Mouse (Mus musculus): ENCODE measurements at regions not wholly inside any gene's neighbourhood (a gene's known extent, or its start where the extent isn't known, plus 50 kb on each side); places are given as distances from the start of the nearest gene placed in this dataset.
A peak's percentile ranks its signal among the peaks of the same experiment; 100 is the strongest.

DNA sequence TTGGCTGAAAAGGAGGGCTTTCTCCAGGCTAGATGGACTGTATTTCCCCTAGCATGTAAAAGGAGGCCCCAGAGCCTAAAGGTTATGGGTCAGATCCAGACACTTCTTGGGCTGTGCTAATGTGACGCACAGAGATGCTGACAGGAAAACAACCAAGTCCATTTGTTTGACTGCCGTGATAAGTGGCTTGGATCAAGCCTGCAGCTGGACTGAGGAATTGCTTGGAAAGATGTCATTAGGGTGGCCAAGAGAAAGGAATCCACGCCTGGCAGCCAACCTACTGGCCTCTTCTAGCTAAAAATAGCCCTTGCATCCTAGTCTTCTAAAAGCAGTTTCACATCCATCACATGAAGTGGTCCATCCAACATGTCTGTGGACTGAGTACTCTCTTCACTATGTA is 241.8 kb upstream of the Nr4a3 start:
- no peaks in the 10 kb centered on the region for H3K27me3 ChIP-seq (ENCODE audit: insufficient read depth, low read length)
- H3K9me3 ChIP-seq (replicated peaks; ENCODE audit: low read length): no peaks in the 10 kb centered on the region
- DNase-seq (ENCODE audit: low spot score): no peak
- no peak overlapping the region for H3K4me3 ChIP-seq (replicated peaks; ENCODE audit: low read depth, low read length)
- no peaks in the 10 kb centered on the region for H3K36me3 ChIP-seq (ENCODE audit: insufficient read depth, low read length)
- H3K9ac ChIP-seq (ENCODE audit: low read depth, low read length): no peak overlapping the region
- WGBS: 58% methylated on average over 3 of the region's 3 CpGs
- H3K4me2 ChIP-seq (ENCODE audit: low read length): no peak overlapping the region
- no peaks in the 10 kb centered on the region for H3K4me1 ChIP-seq (replicated peaks; ENCODE audit: insufficient read depth, low read length)
- no peak for ATAC-seq (replicated peaks; ENCODE audit: low FRiP score, low read depth)
- no peak for TF ChIP-seq CTCF (IDR thresholded peaks at IDR 0.05; ENCODE audit: low read depth)
- no peak overlapping the region for H3K27ac ChIP-seq

DNA sequence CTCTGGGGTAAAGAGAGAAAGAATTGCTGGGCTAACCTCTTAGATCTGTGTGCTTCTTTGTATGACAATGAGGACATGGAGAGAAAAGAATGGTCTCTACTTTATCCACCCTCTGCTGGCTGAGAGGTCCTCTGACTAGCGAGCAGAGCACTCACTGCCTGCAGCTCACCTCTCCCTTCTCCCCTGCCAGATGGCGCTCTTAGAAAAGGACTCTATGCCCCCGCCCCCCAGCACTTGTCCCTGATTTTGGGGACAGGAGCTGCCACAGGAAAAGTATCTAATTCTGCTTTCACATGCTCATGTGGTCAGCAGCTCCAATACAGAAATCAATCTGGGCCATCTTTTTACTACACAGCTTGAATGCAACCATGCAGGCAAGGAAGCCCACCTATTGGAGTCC is 237.1 kb upstream of the Nr4a3 start:
- Histone ChIP-seq H3K4me2 (ENCODE audit: low read length) (no peak overlapping the region), H3K9ac (ENCODE audit: low read depth, low read length) (no peak overlapping the region), H3K4me3 (replicated peaks; ENCODE audit: low read depth, low read length) (no peak overlapping the region), H3K9me3 (replicated peaks; ENCODE audit: low read length) (no peaks in the 10 kb centered on the region), H3K27ac (no peak overlapping the region), H3K27me3 (ENCODE audit: insufficient read depth, low read length) (no peaks in the 10 kb centered on the region), H3K4me1 (replicated peaks; ENCODE audit: insufficient read depth, low read length) (no peaks in the 10 kb centered on the region), H3K36me3 (ENCODE audit: insufficient read depth, low read length) (no peaks in the 10 kb centered on the region)
- peak; percentile 8; the same call in 1 of the 2 replicates for TF ChIP-seq CTCF (IDR thresholded peaks at IDR 0.05; ENCODE audit: low read depth)
- 20% methylated on average over 3 of the region's 3 CpGs for WGBS
- DNase-seq (ENCODE audit: low spot score) (peak; percentile 11), ATAC-seq (replicated peaks; ENCODE audit: low FRiP score, low read depth) (no peak)

DNA sequence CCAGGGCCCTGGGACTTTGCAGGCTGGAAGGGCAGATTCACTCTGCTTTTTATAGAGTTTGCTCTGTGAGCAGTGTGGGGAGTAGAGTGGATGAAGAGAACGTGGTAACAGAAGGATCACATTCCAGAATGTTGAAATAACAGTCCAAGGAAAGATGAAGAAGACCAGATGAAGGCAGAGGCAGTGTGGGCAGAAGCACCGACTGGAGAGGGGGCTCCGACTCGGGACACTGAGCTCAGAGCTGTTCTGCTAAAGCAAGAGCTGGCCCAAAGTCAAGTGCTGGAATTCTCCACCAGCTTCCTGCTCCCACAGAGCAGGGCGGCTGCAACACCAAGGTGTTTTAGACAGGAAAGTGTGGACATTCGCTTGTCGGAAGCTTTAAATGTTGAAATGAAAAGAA is 230.9 kb upstream of the Nr4a3 start:
- WGBS: 55% methylated on average over 7 of the region's 7 CpGs
- DNase-seq (ENCODE audit: low spot score): peak; percentile 4
- no peaks in the 10 kb centered on the region for H3K27me3 ChIP-seq (ENCODE audit: insufficient read depth, low read length)

DNA sequence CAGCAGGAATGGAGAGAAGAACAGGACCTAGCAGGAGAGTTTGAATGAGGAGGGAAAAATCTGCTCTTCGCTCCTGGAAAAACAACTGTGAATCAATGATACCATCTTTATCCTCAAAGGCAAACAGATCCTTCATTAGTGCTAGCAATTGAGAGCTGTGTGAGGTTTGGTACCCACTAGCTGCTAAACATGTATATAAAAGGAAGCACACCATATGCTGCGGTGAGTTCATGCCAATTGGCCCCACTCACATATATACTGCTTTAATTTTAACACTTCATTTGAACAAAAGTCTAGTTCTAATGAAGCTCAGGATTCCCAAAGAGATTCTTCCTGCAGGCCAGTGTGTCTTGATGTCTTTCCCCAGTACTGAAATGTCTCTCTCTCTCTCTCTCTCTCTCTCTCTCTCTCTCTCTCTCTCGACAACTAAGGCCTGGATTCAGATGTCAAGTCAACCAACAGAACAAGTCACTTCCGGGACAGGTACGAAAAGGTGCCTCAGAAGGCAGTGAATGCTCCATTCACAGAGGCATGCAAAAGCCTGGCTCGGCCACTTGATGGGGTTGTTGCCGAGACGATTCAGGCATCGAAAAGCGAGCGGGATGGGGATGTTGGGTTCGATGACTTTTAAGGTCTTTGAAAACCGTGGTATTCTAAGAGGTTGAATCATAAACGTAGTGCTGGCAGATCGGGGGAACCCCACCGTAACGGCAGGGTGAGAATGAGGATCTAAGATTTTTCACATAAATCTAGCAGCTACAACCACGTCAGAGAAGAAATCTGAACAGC is 226.4 kb upstream of the Nr4a3 start:
- no peak for ATAC-seq (replicated peaks; ENCODE audit: low FRiP score, low read depth)
- WGBS: 87% methylated on average over 18 of the region's 18 CpGs

More for the DNA sequence above, 230.9 kb upstream of the Nr4a3 start:
- no peak overlapping the region for H3K4me2 ChIP-seq (ENCODE audit: low read length)
- TF ChIP-seq CTCF (IDR thresholded peaks at IDR 0.05; ENCODE audit: low read depth): no peak
- no peaks in the 10 kb centered on the region for H3K4me1 ChIP-seq (replicated peaks; ENCODE audit: insufficient read depth, low read length)
- H3K36me3 ChIP-seq (ENCODE audit: insufficient read depth, low read length): no peaks in the 10 kb centered on the region
- no peak for ATAC-seq (replicated peaks; ENCODE audit: low FRiP score, low read depth)
- no peak overlapping the region for H3K9ac ChIP-seq (ENCODE audit: low read depth, low read length)
- H3K9me3 ChIP-seq (replicated peaks; ENCODE audit: low read length): no peaks in the 10 kb centered on the region
- no peak overlapping the region for H3K4me3 ChIP-seq (replicated peaks; ENCODE audit: low read depth, low read length)
- H3K27ac ChIP-seq: no peak overlapping the region

DNA sequence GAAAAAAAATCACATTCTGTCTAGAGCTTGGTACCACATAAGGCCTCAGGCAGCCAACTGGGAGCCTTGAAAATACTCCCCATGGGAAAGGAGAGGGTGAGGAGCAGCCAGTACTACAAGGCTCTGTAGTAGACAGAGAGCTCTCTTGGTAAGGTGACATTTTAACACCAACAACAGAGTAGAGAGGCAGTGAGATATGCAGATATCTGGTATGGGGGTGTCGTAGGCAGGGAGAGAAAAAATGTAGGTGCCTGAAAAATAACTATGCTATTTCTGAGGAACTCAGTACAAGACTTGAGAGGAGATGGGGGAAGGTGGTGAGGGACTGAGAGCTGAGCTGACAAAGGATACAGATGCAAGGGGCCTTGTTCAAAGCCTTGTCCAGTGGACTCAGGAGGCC is 224.4 kb upstream of the Nr4a3 start:
- Histone ChIP-seq H3K27me3 (ENCODE audit: insufficient read depth, low read length) (no peaks in the 10 kb centered on the region), H3K4me2 (ENCODE audit: low read length) (no peak overlapping the region), H3K4me1 (replicated peaks; ENCODE audit: insufficient read depth, low read length) (no peaks in the 10 kb centered on the region), H3K9ac (ENCODE audit: low read depth, low read length) (no peak overlapping the region), H3K36me3 (ENCODE audit: insufficient read depth, low read length) (no peaks in the 10 kb centered on the region), H3K9me3 (replicated peaks; ENCODE audit: low read length) (no peaks in the 10 kb centered on the region), H3K4me3 (replicated peaks; ENCODE audit: low read depth, low read length) (no peak overlapping the region), H3K27ac (no peak overlapping the region)
- ATAC-seq (replicated peaks; ENCODE audit: low FRiP score, low read depth) (no peak), DNase-seq (ENCODE audit: low spot score) (no peak)
- no peak for TF ChIP-seq CTCF (IDR thresholded peaks at IDR 0.05; ENCODE audit: low read depth)
- 87% methylated on average over 1 of the region's 1 CpGs for WGBS

More for the DNA sequence above, 226.4 kb upstream of the Nr4a3 start:
- Histone ChIP-seq H3K9ac (ENCODE audit: low read depth, low read length) (no peak overlapping the region), H3K27me3 (ENCODE audit: insufficient read depth, low read length) (no peaks in the 10 kb centered on the region), H3K4me3 (replicated peaks; ENCODE audit: low read depth, low read length) (no peak overlapping the region), H3K27ac (no peak overlapping the region), H3K9me3 (replicated peaks; ENCODE audit: low read length) (no peaks in the 10 kb centered on the region), H3K4me2 (ENCODE audit: low read length) (no peak overlapping the region), H3K4me1 (replicated peaks; ENCODE audit: insufficient read depth, low read length) (no peaks in the 10 kb centered on the region), H3K36me3 (ENCODE audit: insufficient read depth, low read length) (no peaks in the 10 kb centered on the region)
- TF ChIP-seq CTCF (IDR thresholded peaks at IDR 0.05; ENCODE audit: low read depth): no peak
- DNase-seq (ENCODE audit: low spot score): no peak

DNA sequence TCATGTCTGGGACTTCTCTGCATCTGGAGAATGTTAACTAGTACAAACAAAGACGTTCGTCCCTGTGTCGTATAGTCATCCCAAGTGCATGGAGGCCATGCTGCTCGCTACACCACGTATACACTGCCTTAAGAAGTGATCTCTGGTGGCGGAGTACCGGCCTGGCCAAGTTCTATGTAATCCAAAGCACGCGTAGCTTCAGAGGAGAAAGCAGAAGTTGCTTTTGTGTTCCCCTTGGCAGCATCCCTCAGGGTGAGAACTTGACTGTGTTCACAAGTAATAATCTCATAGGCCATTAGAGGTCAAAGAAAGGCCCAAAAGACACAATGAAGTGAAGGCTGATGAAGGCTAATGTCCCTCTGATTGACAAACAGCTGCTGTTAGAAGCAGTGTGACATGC is 221.7 kb upstream of the Nr4a3 start:
- no peaks in the 10 kb centered on the region for H3K9me3 ChIP-seq (replicated peaks; ENCODE audit: low read length)
- DNase-seq (ENCODE audit: low spot score) (no peak), ATAC-seq (replicated peaks; ENCODE audit: low FRiP score, low read depth) (no peak)
- 88% methylated on average over 9 of the region's 9 CpGs for WGBS
- H3K27me3 ChIP-seq (ENCODE audit: insufficient read depth, low read length): no peaks in the 10 kb centered on the region
- H3K4me1 ChIP-seq (replicated peaks; ENCODE audit: insufficient read depth, low read length): no peaks in the 10 kb centered on the region
- H3K4me2 ChIP-seq (ENCODE audit: low read length): no peak overlapping the region
- H3K4me3 ChIP-seq (replicated peaks; ENCODE audit: low read depth, low read length): no peak overlapping the region
- H3K27ac ChIP-seq: no peak overlapping the region
- TF ChIP-seq CTCF (IDR thresholded peaks at IDR 0.05; ENCODE audit: low read depth): no peak
- H3K9ac ChIP-seq (ENCODE audit: low read depth, low read length): no peak overlapping the region
- no peaks in the 10 kb centered on the region for H3K36me3 ChIP-seq (ENCODE audit: insufficient read depth, low read length)

DNA sequence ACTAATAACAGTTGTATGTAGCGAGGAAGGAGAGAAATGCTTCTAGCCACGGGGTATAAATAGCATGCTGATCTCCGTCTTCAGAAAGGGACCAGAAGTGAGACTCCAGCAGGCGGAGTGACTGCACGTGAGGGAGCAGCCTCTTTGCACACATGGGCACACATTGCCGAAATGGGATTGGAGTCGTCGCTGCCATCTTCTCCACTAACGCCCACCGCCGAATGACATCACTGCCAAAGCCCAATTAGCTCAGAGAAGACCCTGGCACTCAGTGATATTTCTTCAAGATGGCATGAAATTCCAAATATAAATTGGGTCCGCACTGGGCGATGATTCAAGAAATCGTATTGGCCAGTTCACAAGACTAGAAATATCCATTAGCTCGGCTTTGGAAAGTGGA is 220.9 kb upstream of the Nr4a3 start:
- WGBS: 85% methylated on average over 15 of the region's 15 CpGs
- DNase-seq (ENCODE audit: low spot score): no peak
- Histone ChIP-seq H3K4me2 (ENCODE audit: low read length) (no peak overlapping the region), H3K27me3 (ENCODE audit: insufficient read depth, low read length) (no peaks in the 10 kb centered on the region), H3K9ac (ENCODE audit: low read depth, low read length) (no peak overlapping the region), H3K27ac (no peak overlapping the region), H3K36me3 (ENCODE audit: insufficient read depth, low read length) (no peaks in the 10 kb centered on the region), H3K9me3 (replicated peaks; ENCODE audit: low read length) (no peaks in the 10 kb centered on the region), H3K4me1 (replicated peaks; ENCODE audit: insufficient read depth, low read length) (no peaks in the 10 kb centered on the region), H3K4me3 (replicated peaks; ENCODE audit: low read depth, low read length) (no peak overlapping the region)
- no peak for ATAC-seq (replicated peaks; ENCODE audit: low FRiP score, low read depth)
- no peak for TF ChIP-seq CTCF (IDR thresholded peaks at IDR 0.05; ENCODE audit: low read depth)

Measured in kidney, postnatal 0 days (tissue).